Mouse (Mus musculus): ENCODE measurements around the gene Pramel1. TPM values are rescaled to one million over a fixed set of nuclear protein-coding genes. Genes with fewer than 3 reads are reported as not detected.
"Not testable (repeated sequence)": the region's sequence is repeated elsewhere in the genome, so short reads cannot be mapped to it uniquely, and the experiment has no call there.

The Pramel1 gene
- not detected in 2 replicates for polyA plus RNA-seq (2012; rRNA removed)

- H3K27ac ChIP-seq (ENCODE audit: insufficient read depth, low read length), result no peak within 1 kb of the TSS
- no peak for DNase-seq (ENCODE audit: low read depth in 1 of 2, low spot score in 2 of 2)
- no peak within 1 kb of the TSS for H3K4me3 ChIP-seq (ENCODE audit: extremely low read depth, insufficient read depth, insufficient read length)
- no peak for TF ChIP-seq CTCF (IDR thresholded peaks at IDR 0.05; ENCODE audit: extremely low read depth, insufficient read depth, insufficient read length, insufficient replicate concordance)
- TF ChIP-seq POLR2A (IDR thresholded peaks at IDR 0.05; ENCODE audit: low read depth, low read length), result no peak
- WGBS, result 83% methylated on average over 26 of the region's 26 CpGs
- H3K4me1 ChIP-seq (ENCODE audit: control insufficient read depth, insufficient read depth, insufficient read length), result no peaks in the 10 kb centered on the region; the same call in 1 of the 2 replicates
- H3K36me3 ChIP-seq (ENCODE audit: control insufficient read depth, insufficient read depth, low read length), result no peaks in the 10 kb centered on the region
- H3K27me3 ChIP-seq (ENCODE audit: control insufficient read depth, insufficient read depth, low read length), result 0 out of 2 replicates have a peak, but pooled peaks cover 1% of the 10 kb centered on the region
Observed at GRCm38 (mm10) chr4:143394181-143394580, at the start of gene Pramel1. TSS of gene Pramel1 (plus strand) at chr4:143394428.

GRCm38 (mm10) chr4:143345491-143345890, 48.7 kb upstream of the Pramel1 start:
- WGBS, result 84% methylated on average over 5 of the region's 5 CpGs
- not testable (repeated sequence) for H3K4me3 ChIP-seq (ENCODE audit: extremely low read depth, insufficient read depth, insufficient read length); H3K27ac ChIP-seq (ENCODE audit: insufficient read depth, low read length); H3K36me3 ChIP-seq (ENCODE audit: control insufficient read depth, insufficient read depth, low read length); DNase-seq (ENCODE audit: low read depth in 1 of 2, low spot score in 2 of 2); H3K4me1 ChIP-seq (ENCODE audit: control insufficient read depth, insufficient read depth, insufficient read length); H3K27me3 ChIP-seq (ENCODE audit: control insufficient read depth, insufficient read depth, low read length)

GRCm38 (mm10) chr4:143348678-143349077, 45.5 kb upstream of the Pramel1 start:
- WGBS, result 38% methylated on average over 5 of the region's 5 CpGs
- H3K27me3 ChIP-seq (ENCODE audit: control insufficient read depth, insufficient read depth, low read length), result no peaks in the 10 kb centered on the region
- no peak overlapping the region for H3K27ac ChIP-seq (ENCODE audit: insufficient read depth, low read length)

GRCm38 (mm10) chr4:143349484-143349906, 44.7 kb upstream of the Pramel1 start, which contains the start of gene Lrrc38:
TSS of gene Lrrc38 (plus strand) at chr4:143349757.
- no peak within 1 kb of the TSS for H3K27ac ChIP-seq (ENCODE audit: insufficient read depth, low read length)
- no peaks in the 10 kb centered on the region for H3K36me3 ChIP-seq (ENCODE audit: control insufficient read depth, insufficient read depth, low read length)
- H3K27me3 ChIP-seq (ENCODE audit: control insufficient read depth, insufficient read depth, low read length), result no peaks in the 10 kb centered on the region
- 3% methylated on average over 19 of the region's 19 CpGs for WGBS
- no peak for DNase-seq (ENCODE audit: low read depth in 1 of 2, low spot score in 2 of 2)
- TF ChIP-seq POLR2A (IDR thresholded peaks at IDR 0.05; ENCODE audit: low read depth, low read length), result no peak
- no peak for TF ChIP-seq CTCF (IDR thresholded peaks at IDR 0.05; ENCODE audit: extremely low read depth, insufficient read depth, insufficient read length, insufficient replicate concordance)
- H3K4me3 ChIP-seq (ENCODE audit: extremely low read depth, insufficient read depth, insufficient read length), result no peak within 1 kb of the TSS
- H3K4me1 ChIP-seq (ENCODE audit: control insufficient read depth, insufficient read depth, insufficient read length), result no peaks in the 10 kb centered on the region

More at GRCm38 (mm10) chr4:143348678-143349077, 45.5 kb upstream of the Pramel1 start:
- DNase-seq (ENCODE audit: low read depth in 1 of 2, low spot score in 2 of 2), result no peak
- TF ChIP-seq CTCF (IDR thresholded peaks at IDR 0.05; ENCODE audit: extremely low read depth, insufficient read depth, insufficient read length, insufficient replicate concordance) (no peak), POLR2A (IDR thresholded peaks at IDR 0.05; ENCODE audit: low read depth, low read length) (no peak)
- Histone ChIP-seq H3K4me3 (ENCODE audit: extremely low read depth, insufficient read depth, insufficient read length) (no peak overlapping the region), H3K4me1 (ENCODE audit: control insufficient read depth, insufficient read depth, insufficient read length) (no peaks in the 10 kb centered on the region), H3K36me3 (ENCODE audit: control insufficient read depth, insufficient read depth, low read length) (no peaks in the 10 kb centered on the region)

- DNase-seq (ENCODE audit: low read depth in 1 of 2, low spot score in 2 of 2), result no peak
- H3K36me3 ChIP-seq (ENCODE audit: control insufficient read depth, insufficient read depth, low read length), result no peaks in the 10 kb centered on the region
- TF ChIP-seq POLR2A (IDR thresholded peaks at IDR 0.05; ENCODE audit: low read depth, low read length) (no peak), CTCF (IDR thresholded peaks at IDR 0.05; ENCODE audit: extremely low read depth, insufficient read depth, insufficient read length, insufficient replicate concordance) (no peak)
- H3K4me3 ChIP-seq (ENCODE audit: extremely low read depth, insufficient read depth, insufficient read length), result no peak overlapping the region
- H3K4me1 ChIP-seq (ENCODE audit: control insufficient read depth, insufficient read depth, insufficient read length), result no peaks in the 10 kb centered on the region
- 10% methylated on average over 70 of the region's 72 CpGs for WGBS
- no peaks in the 10 kb centered on the region for H3K27me3 ChIP-seq (ENCODE audit: control insufficient read depth, insufficient read depth, low read length)
- no peak overlapping the region for H3K27ac ChIP-seq (ENCODE audit: insufficient read depth, low read length)
Observed at GRCm38 (mm10) chr4:143350047-143351015, 43.9 kb upstream of the Pramel1 start.

- Histone ChIP-seq H3K27ac (ENCODE audit: insufficient read depth, low read length) (no peak overlapping the region), H3K36me3 (ENCODE audit: control insufficient read depth, insufficient read depth, low read length) (no peaks in the 10 kb centered on the region), H3K27me3 (ENCODE audit: control insufficient read depth, insufficient read depth, low read length) (no peaks in the 10 kb centered on the region), H3K4me3 (ENCODE audit: extremely low read depth, insufficient read depth, insufficient read length) (no peak overlapping the region), H3K4me1 (ENCODE audit: control insufficient read depth, insufficient read depth, insufficient read length) (no peaks in the 10 kb centered on the region)
- no peak for DNase-seq (ENCODE audit: low read depth in 1 of 2, low spot score in 2 of 2)
- TF ChIP-seq CTCF (IDR thresholded peaks at IDR 0.05; ENCODE audit: extremely low read depth, insufficient read depth, insufficient read length, insufficient replicate concordance) (no peak), POLR2A (IDR thresholded peaks at IDR 0.05; ENCODE audit: low read depth, low read length) (no peak)
- WGBS, result 80% methylated on average over 4 of the region's 4 CpGs
Observed at GRCm38 (mm10) chr4:143352301-143352700, 41.9 kb upstream of the Pramel1 start.

- Histone ChIP-seq H3K27ac (ENCODE audit: insufficient read depth, low read length) (no peak overlapping the region), H3K4me3 (ENCODE audit: extremely low read depth, insufficient read depth, insufficient read length) (no peak overlapping the region), H3K27me3 (ENCODE audit: control insufficient read depth, insufficient read depth, low read length) (no peaks in the 10 kb centered on the region), H3K4me1 (ENCODE audit: control insufficient read depth, insufficient read depth, insufficient read length) (no peaks in the 10 kb centered on the region), H3K36me3 (ENCODE audit: control insufficient read depth, insufficient read depth, low read length) (no peaks in the 10 kb centered on the region)
- no peak for TF ChIP-seq POLR2A (IDR thresholded peaks at IDR 0.05; ENCODE audit: low read depth, low read length)
- no peak for TF ChIP-seq CTCF (IDR thresholded peaks at IDR 0.05; ENCODE audit: extremely low read depth, insufficient read depth, insufficient read length, insufficient replicate concordance)
- DNase-seq (ENCODE audit: low read depth in 1 of 2, low spot score in 2 of 2), result no peak
- 45% methylated on average over 10 of the region's 10 CpGs for WGBS
Observed at GRCm38 (mm10) chr4:143361520-143361919, 32.7 kb upstream of the Pramel1 start.
